Mouse (Mus musculus) megakaryocyte, embryonic 14.5 days (primary cell): ENCODE results near the gene Bfsp2. TPM values are rescaled to one million over a fixed set of nuclear protein-coding genes. Genes with fewer than 3 reads are reported as not detected.

Experiments
- H3K27me3 ChIP-seq: replicated peaks from 2 replicates; pipeline ENCODE3; 2012; ENCODE audit warnings: inconsistent platforms
- H3K36me3 ChIP-seq: replicated peaks from 2 replicates; pipeline ENCODE3; 2012; ENCODE audit warnings: low read length, inconsistent platforms, mixed read lengths
- H3K4me1 ChIP-seq: 2 replicates; pipeline ENCODE4 v1.6.1; 2012; ENCODE audit warnings: inconsistent platforms
- H3K4me3 ChIP-seq: replicated peaks from 2 replicates; pipeline ENCODE3; 2012; ENCODE audit warnings: moderate library complexity, mild to moderate bottlenecking, inconsistent platforms
- H3K9me3 ChIP-seq: 2 replicates; pipeline ENCODE4 v1.6.1; 2012; ENCODE audit warnings: inconsistent platforms
- FLI1 ChIP-seq: IDR thresholded peaks from 2 replicates; pipeline ENCODE4 v1.6.1; 2012; ENCODE audit warnings: low read length, inconsistent platforms, mixed read lengths
- GATA1 ChIP-seq: IDR thresholded peaks from 3 replicates; pipeline ENCODE4 v1.6.1; 2012; ENCODE audit warnings: mixed read lengths, low read length, inconsistent platforms, borderline replicate concordance
- polyA plus RNA-seq: library from polyadenylated mRNA; stranded (reverse); fragments of >175 nt; gene quantifications from 2 replicates; pipeline ENCODE4 v1.2.3, GENCODE M21; 2012; ENCODE audit warnings: low replicate concordance; ENCODE audit not compliant: insufficient read depth

Bfsp2 gene
- polyA plus RNA-seq, 1 experiment = 0.95 TPM

DNA sequence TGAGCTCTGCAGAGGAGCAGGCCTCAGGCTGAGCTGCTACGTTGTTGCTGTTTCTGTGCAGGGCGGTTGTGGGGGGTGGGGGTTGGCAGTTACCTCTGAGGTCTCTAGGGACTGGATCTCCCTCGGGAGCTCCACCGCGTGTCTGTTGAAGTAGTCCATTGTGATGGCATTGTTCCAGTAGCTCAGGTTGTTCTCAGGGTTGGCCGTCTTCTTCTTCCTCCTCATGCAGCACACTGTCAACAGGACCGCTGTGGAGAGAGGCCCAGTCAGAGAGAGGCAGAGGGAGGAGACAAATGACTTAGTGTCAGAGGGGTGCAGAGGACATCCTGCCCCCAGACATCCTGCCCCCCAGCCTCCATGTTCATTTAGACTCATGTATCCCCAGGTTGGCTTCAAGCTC, 8.9 kb upstream of the Bfsp2 start:
- Histone ChIP-seq H3K36me3 (no peaks in the 10 kb centered on the region), H3K9me3 (no peaks in the 10 kb centered on the region), H3K4me3 (no peak overlapping the region), H3K4me1 (peaks cover 53% of the 10 kb centered on the region), H3K27me3 (peaks cover 51% of the 10 kb centered on the region)
- no peak for TF ChIP-seq FLI1
- no peak for TF ChIP-seq GATA1

DNA sequence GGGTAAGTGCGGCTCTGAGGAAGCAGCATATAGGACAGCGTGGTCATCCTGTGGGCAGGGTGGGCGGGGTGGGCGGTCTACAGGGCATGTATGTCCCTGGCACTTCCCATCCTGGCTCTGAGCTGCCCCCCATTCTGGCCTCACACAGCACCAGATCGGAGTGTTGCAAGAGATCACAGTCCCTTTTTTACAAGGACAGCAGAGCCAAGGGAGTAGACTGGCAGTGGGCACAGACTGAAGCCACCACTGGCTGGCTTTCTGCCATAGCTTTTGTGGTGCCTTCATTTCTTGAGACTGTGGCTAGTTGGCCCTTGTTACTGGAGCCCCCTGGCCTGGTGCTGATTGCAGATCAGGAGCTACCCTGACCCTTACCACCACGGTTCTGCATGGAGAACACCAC, 6.0 kb upstream of the Bfsp2 start:
- Histone ChIP-seq H3K4me1 (peaks cover 55% of the 10 kb centered on the region), H3K27me3 (peaks cover 42% of the 10 kb centered on the region), H3K4me3 (peak overlapping the region; percentile 38), H3K36me3 (no peaks in the 10 kb centered on the region), H3K9me3 (no peaks in the 10 kb centered on the region)
- TF ChIP-seq FLI1 (no peak), GATA1 (no peak)

DNA sequence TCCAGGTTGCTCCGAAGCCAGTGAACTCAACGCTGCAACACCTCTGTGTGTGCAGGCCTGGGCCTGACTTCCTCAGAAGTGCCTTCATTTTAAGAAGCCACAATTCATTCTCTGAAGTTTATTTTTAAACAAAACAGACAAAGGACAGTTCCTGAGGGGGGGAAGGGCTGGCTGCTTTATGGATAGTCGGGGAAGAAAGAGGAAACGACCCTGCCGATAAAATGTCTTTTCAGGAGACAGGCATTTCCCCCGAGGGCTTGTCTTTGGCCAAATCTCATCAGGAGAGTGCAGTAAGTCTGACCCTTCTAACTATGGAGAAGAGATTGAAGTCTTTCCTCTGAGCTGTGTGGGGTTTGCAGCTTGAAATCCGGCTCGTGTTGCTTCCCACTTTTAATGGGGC, 5.4 kb upstream of the Bfsp2 start:
- Histone ChIP-seq H3K36me3 (no peaks in the 10 kb centered on the region), H3K4me1 (peaks cover 59% of the 10 kb centered on the region), H3K9me3 (no peaks in the 10 kb centered on the region), H3K27me3 (peaks cover 41% of the 10 kb centered on the region), H3K4me3 (peak overlapping the region; percentile 15)
- TF ChIP-seq FLI1 = no peak
- TF ChIP-seq GATA1 = no peak

DNA sequence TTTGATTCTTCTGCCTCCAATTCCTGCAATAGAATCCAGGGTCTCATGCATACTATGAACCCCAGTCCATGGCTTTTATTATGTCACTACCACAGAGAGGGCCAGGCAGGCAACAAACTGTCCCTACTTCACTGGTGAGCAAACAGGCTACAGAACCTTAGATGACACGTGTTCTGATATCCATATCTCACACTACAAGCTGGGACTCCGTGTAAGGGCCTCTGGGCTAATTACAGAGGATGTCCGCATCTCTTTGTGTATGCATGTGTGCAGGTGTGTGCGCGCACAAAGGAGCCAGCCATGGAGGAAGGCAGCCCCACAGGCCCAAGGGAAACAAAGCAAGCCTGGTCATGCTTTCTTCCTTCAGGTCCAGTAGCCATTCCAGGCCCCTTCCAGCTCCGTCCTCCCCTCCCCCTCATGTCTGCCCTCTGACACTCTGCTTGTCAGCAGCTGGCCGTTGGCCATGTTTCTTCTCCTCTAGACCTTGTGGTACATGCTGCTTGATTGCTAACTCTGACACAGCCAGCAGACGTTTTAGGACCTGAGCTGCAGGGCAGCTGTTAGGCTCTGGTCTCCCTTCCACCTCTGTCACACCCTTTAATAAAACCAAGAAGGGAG, 492 bp upstream of the Bfsp2 start:
- TF ChIP-seq GATA1 = no peak
- TF ChIP-seq FLI1 = no peak
- Histone ChIP-seq H3K4me3 (no peak overlapping the region), H3K4me1 (peaks cover 45% of the 10 kb centered on the region)

DNA sequence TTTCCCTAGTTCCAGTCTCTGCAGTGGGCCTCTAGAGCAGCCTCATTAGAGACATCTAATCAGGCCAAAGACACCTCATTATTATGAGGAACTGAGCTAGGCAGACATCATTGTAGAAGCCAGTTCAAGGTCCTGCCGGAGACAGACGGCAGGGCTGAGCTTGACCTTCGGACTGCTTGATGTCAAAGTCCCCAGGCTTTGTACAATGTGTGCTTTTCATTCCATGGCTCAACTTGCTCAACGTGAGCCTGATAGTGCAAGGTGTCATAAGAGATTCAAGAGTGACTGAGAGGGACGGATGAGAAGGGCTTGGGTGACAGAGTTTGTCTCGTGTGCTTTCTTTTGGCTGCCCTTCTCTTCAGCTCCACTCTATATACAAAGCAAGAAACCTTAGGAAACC, 4.8 kb downstream of the Bfsp2 start:
- H3K4me3 ChIP-seq = no peak overlapping the region
- H3K4me1 ChIP-seq = peaks cover 44% of the 10 kb centered on the region
- H3K9me3 ChIP-seq = peaks cover 17% of the 10 kb centered on the region
- H3K27me3 ChIP-seq = peaks cover 2% of the 10 kb centered on the region
- no peaks in the 10 kb centered on the region for H3K36me3 ChIP-seq
- TF ChIP-seq GATA1 (no peak), FLI1 (no peak)

More for the DNA sequence above, 492 bp upstream of the Bfsp2 start:
- Histone ChIP-seq H3K9me3 (no peaks in the 10 kb centered on the region), H3K27me3 (peaks cover 10% of the 10 kb centered on the region), H3K36me3 (no peaks in the 10 kb centered on the region)

DNA sequence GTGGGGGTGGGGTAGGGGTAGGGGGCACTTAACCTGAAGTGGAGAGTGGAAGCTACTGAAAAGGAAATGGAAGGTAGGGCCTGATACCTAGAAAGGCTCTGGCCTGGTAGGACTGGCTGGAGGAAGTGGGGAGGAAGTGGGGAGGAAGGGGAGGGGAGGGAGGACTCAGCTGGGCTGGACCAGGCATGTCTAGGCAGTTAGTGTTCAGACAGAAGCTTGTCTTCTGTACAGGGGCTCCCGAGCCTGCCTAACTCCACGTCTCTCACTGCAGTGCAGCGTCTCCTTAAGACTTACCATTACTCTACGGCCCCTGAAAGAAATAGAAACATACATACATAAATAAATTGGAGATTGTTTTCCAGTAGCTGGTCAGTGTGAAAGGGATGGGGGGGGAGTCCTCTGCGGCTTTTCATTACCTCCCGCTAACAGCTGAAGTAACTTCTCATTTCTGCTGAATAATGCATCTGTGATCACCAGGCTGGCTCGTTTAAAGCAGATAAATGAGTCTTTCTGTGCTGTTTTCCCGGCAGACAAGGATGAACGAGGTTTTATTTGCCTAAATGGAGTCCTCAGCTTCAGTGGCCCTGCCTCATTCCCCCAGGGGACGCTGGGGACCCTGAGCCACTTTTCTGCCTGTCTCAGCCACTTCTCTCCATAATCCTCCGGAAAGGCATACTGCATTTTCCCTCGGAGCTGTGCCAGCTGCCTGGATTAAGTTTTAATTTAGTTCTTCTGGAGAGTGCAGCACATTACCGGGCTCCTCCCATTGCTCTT, 6.1 kb downstream of the Bfsp2 start:
- H3K9me3 ChIP-seq = peaks cover 23% of the 10 kb centered on the region
- no peaks in the 10 kb centered on the region for H3K36me3 ChIP-seq
- peaks cover 39% of the 10 kb centered on the region for H3K4me1 ChIP-seq
- TF ChIP-seq FLI1 (no peak), GATA1 (no peak)
- H3K4me3 ChIP-seq = peak overlapping the region; percentile 82
- no peaks in the 10 kb centered on the region for H3K27me3 ChIP-seq

DNA sequence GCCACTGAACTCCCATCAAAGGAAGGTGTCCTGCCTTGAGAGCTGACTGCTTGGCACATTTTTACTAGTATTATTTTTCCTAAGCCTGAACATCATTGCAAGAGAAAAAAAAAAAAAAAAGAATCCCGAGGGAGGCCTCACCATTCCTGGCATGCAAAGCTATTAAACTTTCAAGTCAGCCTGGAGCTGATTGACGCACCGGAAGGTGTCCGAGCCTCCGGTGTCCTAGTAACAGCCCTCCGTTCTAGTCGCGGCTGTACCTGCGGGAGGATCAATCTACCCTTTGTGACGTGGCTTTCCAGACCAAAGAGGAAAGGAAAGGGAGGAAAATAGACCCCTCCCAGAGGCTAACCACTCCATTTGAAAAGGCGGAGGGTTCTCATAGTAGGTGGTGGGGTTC, 8.4 kb downstream of the Bfsp2 start:
- no peaks in the 10 kb centered on the region for H3K36me3 ChIP-seq
- peaks cover 27% of the 10 kb centered on the region for H3K4me1 ChIP-seq
- H3K4me3 ChIP-seq = no peak overlapping the region
- no peaks in the 10 kb centered on the region for H3K27me3 ChIP-seq
- H3K9me3 ChIP-seq = peaks cover 23% of the 10 kb centered on the region
- TF ChIP-seq GATA1 = no peak
- TF ChIP-seq FLI1 = no peak

DNA sequence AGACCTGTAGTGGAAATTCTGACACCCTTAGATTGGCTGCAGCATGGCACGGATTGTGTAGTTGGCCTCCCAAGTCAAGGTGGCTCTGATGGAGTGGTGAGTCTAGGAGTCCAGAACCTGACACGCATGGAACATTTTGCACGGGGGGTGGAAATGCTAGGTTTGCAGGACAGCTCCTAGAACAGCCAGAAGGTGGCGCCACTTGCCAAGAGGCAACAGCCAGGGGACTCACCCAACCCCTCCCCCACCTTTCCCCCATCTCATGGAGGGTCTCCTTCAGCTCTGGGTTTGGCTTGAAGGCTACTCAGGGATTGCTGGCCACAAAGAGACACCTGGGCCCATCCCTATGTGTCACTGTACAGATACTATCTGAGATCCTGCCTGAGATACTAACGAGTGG, 10.7 kb downstream of the Bfsp2 start:
- Histone ChIP-seq H3K36me3 (no peaks in the 10 kb centered on the region), H3K4me3 (no peak overlapping the region), H3K27me3 (peaks cover 2% of the 10 kb centered on the region), H3K4me1 (peaks cover 14% of the 10 kb centered on the region), H3K9me3 (peaks cover 23% of the 10 kb centered on the region)
- no peak for TF ChIP-seq FLI1
- no peak for TF ChIP-seq GATA1

DNA sequence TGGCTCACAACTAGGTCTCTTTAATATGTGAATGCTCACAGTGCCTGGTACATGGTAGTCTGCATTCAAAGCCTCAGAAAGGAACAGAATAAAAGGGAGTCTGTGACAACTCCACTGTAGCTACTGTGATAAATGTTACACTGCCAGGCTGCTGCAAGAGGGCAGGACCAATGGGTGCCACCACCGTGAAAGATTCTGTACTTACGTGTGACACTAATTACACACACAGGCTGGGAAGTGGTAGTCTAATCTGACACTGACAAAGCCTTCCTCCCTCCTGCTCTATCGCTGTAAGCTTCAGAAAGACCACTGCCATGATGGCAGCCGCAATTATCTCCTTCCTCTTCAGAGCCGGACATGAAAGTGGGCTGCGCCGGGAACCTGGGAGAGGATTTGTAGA, 11.3 kb downstream of the Bfsp2 start:
- Histone ChIP-seq H3K27me3 (peaks cover 2% of the 10 kb centered on the region), H3K36me3 (no peaks in the 10 kb centered on the region), H3K4me1 (peaks cover 8% of the 10 kb centered on the region), H3K4me3 (no peak overlapping the region), H3K9me3 (peaks cover 23% of the 10 kb centered on the region)
- TF ChIP-seq GATA1 (no peak), FLI1 (no peak)

DNA sequence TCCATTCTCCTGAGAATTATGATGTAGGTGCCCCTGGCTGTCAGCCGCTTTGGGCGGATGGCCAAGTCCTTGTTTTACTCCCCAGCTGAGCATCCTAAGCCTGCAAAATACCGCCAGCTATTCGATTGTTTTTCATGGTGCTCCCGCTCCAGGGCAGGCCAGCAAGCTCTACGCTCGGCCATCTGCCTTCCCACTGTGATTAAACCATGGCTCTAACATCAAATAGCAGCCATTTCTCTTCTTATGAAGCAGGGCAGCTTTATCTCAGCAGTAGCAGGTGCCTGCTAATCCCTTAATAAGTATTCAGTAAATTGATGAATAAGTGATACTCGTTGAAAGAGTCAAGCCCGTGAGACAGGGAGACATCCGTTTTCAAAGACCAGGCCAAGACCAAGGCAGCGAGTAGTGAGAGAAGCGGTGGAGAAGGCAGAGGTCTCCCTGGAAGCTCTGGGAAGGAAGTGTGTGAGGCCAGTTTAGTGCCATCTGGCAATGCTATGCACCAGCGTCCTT, 14.5 kb downstream of the Bfsp2 start:
- TF ChIP-seq GATA1 (no peak), FLI1 (no peak)
- H3K4me1 ChIP-seq = no peaks in the 10 kb centered on the region; the same call in 1 of the 2 replicates

More for the DNA sequence above, 14.5 kb downstream of the Bfsp2 start:
- Histone ChIP-seq H3K36me3 (no peaks in the 10 kb centered on the region), H3K9me3 (peaks cover 9% of the 10 kb centered on the region), H3K4me3 (no peak overlapping the region), H3K27me3 (peaks cover 7% of the 10 kb centered on the region)
